Mouse (Mus musculus) kidney, postnatal 36 days (tissue): ENCODE measurements around the gene Pcif1.

Experiments
- DNase-seq, 2 experiments: peaks; one replicate each; pipeline ENCODE4 v3.0.0; 2021 to 2022; ENCODE audit warnings: mixed read lengths in 2 of 2

The Pcif1 gene

DNA sequence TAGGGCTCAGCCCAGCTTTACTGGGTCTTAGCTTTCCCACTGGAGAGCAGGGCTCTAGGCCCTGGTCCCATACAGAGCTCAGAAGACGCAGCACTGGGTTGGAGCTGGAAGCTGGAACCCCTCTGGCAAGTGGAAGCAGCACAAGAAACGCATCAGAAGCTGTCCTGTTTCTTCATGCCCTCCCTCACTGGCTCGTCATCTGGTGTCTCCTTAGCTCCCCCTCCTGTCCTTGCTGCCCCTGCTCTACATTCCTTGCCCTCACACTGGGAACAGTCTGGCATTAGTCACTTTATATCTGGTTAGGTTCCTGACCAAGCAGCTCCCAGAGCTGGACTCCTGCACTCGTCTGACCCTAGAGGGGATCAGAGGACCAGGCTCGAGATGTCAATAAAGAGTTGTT, 14.9 kb downstream of the Pcif1 start:
- no peak for DNase-seq

DNA sequence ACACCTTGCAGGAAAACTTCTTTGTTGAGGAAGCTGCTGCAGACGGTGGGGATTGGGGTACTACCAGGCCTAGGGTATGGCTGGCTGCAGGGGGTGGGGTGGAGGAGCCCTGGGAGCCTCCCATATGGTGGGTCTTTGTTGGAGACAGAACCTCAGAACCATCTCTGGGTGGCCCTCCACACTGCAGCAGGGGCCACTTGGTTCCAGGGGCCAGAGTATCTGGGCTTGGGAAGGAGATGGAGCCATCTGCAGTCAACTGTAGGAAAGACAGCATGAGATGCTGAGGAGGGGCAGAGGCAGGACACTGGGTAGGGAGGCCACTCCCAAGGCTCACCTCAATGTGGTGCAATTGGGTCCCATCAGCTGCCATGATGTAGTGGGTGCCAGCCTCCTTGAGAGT, 15.5 kb downstream of the Pcif1 start:
- DNase-seq, result no peak

DNA sequence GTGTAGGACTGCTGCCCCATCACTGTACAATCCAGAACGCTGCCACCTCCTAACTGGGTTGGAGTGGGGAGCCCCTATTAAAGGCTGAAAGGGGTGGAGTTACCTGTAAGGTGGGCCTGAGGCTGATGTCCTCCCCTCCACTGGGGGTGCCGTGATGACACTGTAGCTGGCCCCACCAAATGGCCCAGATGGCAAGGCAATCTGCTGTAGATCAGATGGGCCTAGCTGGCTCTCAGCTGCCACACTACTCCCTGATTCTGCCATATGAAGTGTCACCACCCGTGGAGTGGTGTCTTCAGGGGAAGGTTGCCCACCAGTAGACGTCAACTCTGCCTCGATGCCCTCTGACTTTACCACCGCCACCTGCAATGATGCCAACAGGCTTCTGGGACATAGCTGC, 16.8 kb downstream of the Pcif1 start:
- DNase-seq, result no peak

DNA sequence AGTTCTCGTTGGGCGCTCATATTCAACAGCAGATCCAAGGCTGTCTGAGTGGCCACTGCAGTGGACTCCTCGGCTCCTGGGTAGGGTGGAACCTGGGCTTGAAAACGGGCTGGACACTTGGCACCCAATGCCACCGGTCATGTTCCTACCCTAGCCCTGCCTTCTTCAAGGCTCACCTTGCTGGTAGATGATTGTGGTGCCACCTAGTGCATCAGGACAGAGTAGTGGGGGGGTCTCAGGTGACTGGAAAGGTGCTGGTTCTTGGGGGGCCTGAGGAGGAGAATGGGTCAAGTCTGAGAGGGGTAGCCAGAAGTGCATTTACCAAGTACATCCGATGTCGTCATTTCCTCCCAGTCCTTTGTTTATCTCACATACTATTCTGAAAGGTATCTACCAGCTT, 18.9 kb downstream of the Pcif1 start:
- DNase-seq, result peak in 1 of 2 experiments; percentile 52

DNA sequence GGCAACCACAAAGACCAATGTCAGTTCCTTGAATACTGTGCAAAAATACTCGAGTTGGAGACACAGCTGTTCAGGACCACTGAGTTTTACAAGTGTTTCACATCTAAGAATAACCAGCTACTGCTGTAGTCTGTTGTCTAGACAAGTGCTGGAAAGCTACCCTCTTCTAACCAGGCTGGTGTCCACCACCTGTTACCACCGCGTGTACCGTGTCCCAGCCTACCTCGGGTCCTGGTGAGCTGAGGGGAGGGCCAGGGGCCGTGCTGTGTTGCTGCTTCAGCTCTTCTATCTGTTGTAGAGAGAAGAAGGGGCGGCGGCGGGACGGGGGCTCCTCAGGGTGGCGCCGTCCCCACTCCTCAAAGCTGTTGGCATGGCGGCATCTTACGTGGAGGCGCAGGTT, 19.9 kb downstream of the Pcif1 start:
- no peak for DNase-seq

DNA sequence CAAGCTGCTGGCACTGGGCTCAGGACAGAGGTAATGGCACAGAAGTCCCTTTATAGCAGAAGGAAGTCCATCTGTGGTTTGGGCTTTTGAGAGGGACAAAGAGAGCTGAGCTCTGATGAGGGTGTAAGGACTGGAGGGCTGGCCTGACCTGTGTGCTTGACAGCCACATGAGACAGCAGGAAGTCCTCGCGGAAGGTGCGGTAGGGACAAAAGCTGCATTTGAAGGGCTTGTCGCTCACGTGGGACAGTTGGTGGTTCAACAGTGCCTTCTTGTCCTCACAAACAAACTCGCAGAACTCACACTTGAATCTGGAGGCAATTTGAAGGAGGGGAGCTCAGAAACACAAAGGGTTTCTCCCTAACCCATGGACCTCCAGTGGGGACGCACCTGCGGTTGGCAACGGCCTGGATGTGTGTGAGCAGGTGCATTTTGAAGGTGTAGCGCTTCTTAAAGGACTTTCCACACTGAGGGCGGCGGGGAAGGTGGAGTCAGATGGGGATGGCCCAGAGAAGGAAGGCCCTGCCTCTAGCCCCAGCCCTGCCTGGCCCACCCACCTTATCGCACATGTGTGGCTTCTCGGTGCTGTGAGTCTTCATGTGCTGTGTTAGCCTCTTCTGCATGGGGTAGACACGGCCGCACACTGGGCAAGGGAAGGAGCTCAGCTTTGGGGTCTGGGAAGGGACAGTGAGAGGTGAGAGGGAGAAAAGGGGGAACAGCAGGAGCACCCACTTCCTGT, 20.8 kb downstream of the Pcif1 start:
- no peak for DNase-seq

DNA sequence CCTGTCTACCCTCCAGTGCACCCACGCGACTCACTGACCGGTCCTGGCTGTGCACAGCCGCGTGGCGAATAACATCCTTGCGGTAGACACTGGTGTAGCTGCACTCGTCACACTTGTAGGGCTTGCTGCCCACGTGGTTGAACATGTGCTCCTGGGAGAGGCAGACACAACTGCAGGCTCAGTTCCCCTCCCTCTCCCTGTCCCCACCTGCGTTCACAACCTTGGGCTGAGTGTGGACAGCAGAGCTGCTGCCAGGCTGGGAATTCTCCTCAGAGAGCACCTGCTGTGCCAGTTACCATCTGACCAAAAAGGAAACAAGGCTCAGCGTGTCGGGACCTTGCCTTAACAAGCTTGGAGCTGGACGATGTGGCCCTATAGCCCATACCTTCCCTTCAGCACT, 22.3 kb downstream of the Pcif1 start:
- DNase-seq, result no peak

DNA sequence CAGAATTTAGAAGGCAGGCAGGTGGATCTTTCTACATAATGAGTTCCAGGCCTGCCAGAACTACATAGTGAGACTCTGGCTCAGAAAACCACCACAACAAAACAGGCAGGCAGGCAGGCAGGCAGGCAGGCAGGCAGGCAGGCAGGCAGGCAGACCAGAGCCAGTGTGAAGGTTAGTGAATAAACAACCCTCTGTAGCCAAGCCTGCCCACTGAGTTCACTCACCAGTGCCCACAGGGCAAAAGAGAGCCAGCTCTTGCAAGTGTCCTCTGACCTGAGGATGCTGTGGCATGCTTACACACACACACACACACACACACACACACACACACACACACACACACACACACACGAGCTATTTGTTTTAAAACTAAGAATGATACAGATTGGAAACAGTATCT, 24.4 kb downstream of the Pcif1 start:
- peak; percentile 49 to 52 for DNase-seq

DNA sequence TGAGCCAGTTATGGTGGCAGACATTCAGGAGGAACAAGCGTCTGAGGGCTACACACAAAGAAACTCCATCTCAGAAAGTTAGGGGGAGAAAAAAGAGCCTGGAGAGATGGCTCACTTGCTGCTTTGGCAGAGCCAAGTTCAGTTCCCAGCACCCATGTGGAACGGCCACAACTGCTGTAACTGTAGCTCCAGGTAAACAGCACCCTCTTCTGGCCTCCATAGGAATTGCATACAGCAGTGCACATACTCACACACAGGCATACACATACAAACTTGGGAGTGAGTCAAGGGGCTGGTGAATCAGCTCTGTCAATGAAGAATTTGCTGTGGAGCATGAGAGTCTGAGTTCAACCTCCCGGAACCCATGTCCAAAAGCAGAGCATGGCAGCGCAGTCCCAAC, 27.0 kb downstream of the Pcif1 start:
- no peak for DNase-seq

DNA sequence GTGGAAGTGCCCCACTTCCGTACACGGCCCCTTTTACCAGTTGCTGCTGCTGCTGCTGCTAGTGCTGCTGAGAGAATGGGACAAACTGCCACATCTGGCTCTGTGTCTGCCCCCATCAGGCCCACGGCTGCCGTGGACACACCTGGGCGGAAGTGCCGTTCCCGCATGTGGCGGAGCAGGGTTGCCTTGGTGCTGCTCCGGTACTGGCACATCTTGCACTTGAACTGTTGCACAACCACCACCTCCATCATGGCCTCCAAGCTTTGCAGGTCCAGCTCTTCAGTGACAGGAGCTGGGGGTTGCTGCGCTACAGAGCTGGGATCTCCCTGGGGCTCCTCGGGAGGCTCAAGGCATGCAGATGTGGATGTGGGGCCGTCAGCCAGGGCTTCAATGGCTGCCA, 28.4 kb downstream of the Pcif1 start:
- no peak for DNase-seq

DNA sequence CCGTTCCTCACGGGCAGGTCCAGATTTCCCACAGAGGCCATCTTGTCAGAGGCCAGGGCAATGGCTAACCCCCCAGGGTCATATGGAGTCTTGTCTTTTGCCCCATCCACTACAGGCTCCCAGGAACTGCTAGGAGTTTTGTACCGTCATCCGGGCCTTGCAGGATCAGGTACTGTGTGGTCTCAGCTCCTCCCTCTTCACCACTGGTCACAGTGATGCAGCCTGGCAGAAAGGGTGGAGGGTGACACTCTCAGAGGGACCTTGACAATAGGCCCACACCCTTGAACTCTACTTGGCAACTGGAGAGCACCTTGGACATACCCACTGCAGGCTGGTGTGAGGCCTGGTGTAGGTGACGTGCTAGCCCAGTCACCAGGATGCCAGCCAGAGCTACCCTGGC, 28.9 kb downstream of the Pcif1 start:
- no peak for DNase-seq

DNA sequence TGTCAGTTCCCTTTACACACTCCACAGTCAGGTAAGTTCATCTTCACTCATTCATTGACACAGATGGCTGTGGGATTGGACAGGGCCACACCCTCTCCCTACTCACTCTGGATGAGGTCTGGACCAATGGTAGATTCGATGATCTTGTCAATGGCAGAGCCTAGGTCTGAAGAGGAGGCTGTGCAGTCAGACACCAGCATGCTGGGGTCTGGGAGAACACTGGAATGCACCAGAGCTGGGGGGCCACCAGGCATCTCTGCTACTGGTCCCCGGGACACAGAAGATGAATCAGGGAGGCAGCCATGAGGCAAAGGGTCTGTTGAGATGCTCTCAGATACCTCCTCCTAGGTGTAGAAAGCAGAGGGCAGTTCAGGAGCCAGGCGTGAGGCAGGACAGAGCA, 30.0 kb downstream of the Pcif1 start:
- DNase-seq, result no peak

DNA sequence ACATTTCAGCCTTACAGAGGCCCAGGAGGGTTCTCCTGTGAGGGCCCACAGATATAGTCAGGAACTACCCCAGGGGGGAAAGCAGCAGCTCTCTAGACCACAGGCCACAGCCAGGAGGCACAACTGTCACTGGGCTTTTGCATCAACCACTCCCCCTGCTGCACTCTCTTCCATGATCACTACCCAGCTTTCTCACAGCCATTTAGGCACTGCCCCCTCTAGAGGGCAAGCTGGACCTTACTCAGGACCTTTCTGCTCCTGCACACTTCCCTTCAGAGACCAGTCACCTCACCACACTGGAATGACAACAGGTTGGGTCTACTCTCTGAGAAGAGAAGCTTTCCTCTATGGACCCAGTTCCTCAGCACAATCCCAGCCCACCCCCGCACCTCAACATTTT, 30.4 kb downstream of the Pcif1 start:
- DNase-seq, result peak; percentile 60 to 72

DNA sequence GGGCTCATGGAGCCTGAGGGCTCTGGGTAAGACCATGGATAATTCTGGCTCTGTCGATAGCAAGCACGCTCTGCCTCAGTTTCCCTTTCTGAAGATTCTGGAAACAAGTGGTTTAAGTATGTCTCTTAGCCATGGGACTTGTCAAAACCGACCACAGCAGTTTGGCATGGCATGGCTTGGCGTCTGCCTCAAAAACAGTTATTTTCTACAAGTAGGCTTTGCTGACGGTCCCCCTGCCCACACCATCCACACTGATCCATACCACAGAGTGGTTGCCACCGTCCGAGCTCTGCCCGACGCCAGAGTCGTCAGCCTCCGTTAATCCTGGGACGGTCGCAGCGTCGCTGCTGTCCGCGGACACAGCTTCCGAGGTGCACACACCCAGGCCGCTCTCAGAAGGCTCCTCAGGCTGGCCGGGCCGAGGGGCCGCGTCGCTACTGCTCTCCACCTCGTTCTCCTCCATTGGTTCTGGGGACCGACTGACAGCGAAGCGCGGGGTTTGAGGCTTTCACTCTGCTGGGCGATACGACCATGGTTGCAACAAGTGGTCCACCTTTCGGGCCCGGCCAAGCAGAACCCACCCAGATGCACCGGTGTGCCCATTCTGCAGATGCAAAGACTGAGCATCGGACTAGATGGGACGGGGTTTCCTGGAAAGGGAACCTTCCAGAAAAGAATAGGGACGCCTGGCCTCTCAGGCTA, 31.4 kb downstream of the Pcif1 start:
- no peak for DNase-seq

DNA sequence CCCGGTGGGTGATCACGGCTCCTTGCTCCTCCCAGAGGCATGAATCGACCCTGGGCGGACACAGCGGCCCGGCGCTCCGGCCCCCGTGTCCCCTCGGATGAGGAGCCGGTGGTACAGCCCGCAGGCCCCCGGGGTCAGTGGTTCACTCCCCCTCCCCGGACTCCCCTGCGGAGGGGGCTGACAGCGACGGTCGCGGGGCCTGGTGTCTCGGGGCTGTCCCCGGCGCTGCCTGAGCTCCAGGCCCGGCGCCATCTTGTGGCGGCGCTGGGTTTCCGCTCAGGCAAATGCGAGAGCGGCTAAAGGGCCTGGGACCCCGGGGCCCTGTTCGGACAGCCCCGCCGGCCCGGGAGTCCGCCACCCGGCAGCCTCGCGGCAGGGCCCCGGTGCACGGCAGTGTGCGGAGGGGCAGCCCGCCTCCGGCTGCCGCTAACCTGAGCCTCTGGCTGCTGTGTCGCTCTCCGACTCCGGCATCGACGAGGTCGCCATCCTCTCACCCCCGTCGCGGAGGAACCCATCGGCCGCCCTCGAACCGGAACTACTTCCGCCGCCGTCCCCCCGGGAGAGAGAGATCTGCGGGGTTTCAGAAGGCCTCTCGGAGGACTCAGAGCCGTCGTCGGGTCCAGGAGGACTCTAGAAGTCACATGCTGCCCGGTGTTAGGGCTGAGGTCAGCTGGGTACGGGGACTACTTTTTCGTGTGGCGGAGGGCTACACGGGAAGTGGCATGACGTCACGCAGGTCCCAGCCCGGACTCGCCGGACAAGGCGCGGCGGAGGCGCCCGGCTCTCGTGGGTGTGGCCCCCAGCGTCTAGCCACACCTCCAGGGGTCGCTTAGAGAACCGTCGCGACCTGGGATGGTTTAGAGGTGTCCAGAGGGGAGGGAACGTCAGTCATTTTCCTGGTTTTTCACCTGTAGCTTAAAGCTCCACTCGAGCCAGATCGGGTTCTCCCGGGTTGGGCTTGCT, 32.3 kb downstream of the Pcif1 start, which contains the start of gene Zfp335:
TSS of gene Zfp335 (minus strand) at position 672 of the 963 bp plus-strand sequence.
- DNase-seq, result peak; percentile 93 to 95

DNA sequence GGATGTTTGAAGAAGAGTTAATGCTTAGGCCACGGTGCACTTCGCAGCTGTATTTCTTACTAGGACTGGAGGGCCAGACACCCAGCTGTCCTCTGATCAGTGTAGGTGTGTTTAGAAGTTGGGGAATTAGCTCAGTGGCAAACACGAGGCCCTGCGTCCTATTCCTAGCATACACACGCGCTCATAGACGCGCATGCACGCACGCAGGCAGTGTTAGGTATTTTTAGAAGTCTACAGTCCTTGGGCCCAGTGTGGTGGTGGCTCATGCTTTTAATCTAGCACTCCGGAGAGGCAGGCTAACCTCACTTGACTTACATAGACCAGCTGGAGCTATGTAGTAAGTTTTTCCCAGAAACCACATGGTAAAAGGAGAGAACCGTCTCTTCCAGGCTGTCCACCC, 33.0 kb downstream of the Pcif1 start:
- peak; percentile 20 to 43 for DNase-seq

DNA sequence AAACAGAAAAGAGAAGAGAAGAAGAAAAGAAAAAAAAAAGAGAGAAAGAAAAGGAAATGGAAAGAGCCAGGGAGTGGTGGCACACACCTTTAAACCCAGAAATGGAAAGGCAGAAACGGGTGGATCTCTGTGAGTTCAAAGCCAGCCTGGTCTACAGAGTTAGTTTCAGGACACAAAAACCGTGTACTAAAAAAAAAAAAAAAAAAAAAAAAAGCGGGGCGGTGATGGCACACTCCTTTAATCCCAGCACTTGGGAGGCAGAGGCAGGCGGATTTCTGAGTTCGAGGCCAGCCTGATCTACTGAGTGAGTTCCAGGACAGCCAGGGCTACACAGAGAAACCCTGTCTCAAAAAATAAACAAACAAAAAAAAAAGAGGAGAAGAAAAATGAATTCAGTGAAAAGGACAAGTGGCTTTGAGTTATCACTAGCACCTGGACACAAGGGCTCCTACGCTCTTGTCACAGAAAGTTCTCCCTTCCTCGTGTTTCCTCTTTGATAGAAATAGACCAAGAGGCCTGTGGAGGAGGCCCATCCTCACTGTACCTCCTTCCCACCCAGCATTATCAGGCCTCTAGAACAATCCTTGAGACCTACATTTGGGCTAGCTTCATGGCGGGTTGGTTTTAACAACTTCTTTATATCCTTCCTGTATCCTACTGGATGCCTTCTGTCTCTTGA, 33.8 kb downstream of the Pcif1 start:
- no peak for DNase-seq

DNA sequence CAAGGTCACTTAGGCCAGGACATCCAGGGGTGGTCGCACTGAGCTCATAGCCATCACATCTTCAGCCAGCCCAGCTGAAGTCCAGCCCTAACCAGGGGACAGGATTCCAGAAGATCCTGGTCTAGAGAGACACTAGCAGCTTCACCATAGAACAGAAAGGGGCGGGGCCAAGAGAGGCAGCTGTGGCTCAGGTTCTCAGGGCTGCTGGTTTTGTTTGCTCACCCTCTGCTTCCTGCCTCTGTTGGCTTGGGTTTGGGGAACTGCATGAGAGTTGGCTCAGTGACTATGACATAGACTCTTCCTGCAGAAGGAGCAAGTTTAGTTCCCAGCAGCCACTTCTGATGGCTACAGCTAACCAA, 34.3 kb downstream of the Pcif1 start:
- peak; percentile 36 to 61 for DNase-seq

DNA sequence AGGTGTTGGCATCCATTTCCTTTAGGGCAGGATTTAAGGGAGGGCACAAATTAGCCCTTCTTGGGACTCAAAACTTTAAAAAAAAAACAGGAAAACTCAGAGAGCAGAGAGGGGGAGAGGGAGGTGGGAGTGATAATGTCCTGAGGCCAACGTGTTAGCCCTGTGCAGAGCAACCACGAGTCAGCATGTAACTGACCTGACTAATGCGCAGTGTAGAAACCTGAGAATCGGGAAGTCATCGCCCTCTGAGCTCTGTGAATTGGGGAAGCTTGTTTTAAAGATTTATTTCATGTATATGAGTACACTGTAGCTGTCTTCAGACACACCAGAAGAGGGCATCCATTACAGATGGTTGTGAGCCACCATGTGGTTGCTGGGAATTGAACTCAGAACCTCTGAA, 37.7 kb downstream of the Pcif1 start:
- no peak for DNase-seq

DNA sequence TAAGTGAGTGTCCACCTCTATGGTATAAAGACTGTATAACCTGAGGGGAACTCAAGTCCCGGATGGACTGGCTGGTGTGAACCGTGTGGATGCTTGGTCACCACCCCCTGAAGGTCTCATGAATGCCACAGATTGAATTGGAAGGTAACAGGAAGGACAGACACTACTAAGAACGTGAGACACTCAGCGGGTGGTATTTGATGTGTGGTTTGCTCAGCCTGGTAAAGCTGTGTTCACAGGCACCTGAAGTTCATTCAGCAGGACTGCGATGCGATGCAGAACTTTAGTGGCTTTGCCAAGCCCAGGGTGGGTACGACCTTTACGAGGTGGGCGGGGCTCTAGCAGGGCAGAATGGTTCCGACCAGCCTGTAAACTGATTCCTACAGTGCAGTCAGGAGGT, 38.3 kb downstream of the Pcif1 start:
- no peak for DNase-seq

DNA sequence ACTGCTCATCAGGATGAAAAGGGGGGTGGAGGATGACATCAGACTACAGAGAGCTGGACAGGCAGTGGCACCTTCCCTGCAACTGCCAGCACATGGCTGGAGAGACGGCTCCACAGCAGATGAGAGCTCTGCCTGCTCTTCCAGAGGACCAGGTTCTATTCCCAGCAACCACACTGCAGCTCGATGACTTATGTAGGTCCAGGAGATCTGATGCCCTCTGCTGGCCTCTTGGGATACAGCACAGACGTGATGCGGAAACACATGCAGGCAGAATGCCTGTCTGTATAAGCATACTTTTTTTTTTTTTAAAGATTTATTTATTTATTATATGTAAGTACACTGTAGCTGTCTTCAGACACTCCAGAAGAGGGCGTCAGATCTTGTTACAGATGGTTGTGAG, 39.2 kb downstream of the Pcif1 start:
- DNase-seq, result peak in 1 of 2 experiments; percentile 56

DNA sequence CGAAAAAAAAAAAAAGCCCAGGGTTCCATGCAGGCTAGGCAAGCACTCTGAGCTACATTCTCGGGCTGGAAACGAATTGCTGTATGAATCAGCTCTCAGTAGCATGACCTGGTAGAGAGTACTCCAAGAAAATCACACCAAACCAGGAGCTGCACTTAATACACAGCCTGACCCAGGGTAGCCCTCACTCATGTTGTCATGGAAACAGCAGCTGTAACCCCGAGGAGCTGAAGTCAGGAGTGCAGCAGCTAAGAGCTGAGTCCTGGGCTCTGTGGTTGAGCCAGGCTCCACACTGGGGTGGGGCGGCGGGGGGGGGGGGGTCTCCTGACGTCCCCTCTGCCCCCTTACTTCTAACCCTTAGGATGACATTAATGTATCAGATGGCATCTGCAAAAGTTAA, 42.9 kb downstream of the Pcif1 start:
- no peak for DNase-seq

DNA sequence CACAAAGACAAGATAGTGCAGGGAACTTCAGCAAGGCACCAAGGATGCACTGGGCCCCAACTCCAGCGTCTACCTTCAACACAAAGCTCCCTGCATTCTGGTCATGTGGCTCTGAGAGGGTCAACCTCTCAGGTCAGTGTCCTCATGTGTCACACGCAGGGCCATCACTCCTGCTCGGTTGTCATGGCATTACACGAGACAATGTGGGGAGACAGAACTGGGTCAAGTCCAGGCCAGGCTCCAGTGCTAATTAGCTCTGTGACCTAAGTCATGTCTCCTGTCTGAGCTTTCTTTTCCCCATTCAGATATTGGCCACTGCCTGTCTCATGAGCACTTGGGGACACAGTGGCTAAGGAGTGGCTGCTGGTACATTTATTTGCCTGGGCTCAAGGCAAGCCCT, 44.2 kb downstream of the Pcif1 start:
- DNase-seq, result no peak
